Mouse (Mus musculus) G1E (cell line): ENCODE measurements around the gene BC051019. TPM values are rescaled to one million over a fixed set of nuclear protein-coding genes. Genes with fewer than 3 reads are reported as not detected.

ENCODE experiments used
- ATAC-seq: 2 replicates; pipeline ENCODE4 v1.8.0; 2016; ENCODE audit warnings: mild to moderate bottlenecking; ENCODE audit not compliant: insufficient number of reproducible peaks, poor library complexity, low FRiP score, severe bottlenecking; ENCODE audit errors: extremely low read depth
- DNase-seq: peaks from one replicate; pipeline ENCODE4 v3.0.0; 2012; ENCODE audit warnings: low spot score
- H3K27me3 ChIP-seq: 2 replicates; pipeline ENCODE4 v1.6.1; 2012; ENCODE audit warnings: mild to moderate bottlenecking, low read length, inconsistent platforms; ENCODE audit not compliant: insufficient read depth
- H3K36me3 ChIP-seq: replicated peaks from 2 replicates; pipeline ENCODE3; 2012; ENCODE audit warnings: mild to moderate bottlenecking, inconsistent platforms
- H3K4me1 ChIP-seq: 2 replicates; pipeline ENCODE4 v1.6.1; 2012; ENCODE audit warnings: low read depth, low read length, inconsistent platforms, mixed read lengths; ENCODE audit not compliant: insufficient read depth
- H3K4me3 ChIP-seq: 2 replicates; pipeline ENCODE4 v1.5.1; 2012; ENCODE audit warnings: low read depth, mild to moderate bottlenecking, inconsistent platforms, low read length, moderate library complexity, mixed read lengths
- H3K9me3 ChIP-seq: replicated peaks from 2 replicates; pipeline ENCODE4 v1.6.1; 2012; ENCODE audit warnings: inconsistent platforms
- CTCF ChIP-seq: IDR thresholded peaks from 2 replicates; pipeline ENCODE4 v1.5.1; 2012; ENCODE audit warnings: low read depth, low read length, inconsistent platforms, mixed read lengths
- GATA1 ChIP-seq: IDR thresholded peaks from 2 replicates; pipeline ENCODE4 v1.6.1; 2012; ENCODE audit warnings: borderline replicate concordance, low read length, inconsistent platforms, mixed read lengths
- GATA2 ChIP-seq: IDR thresholded peaks from 2 replicates; pipeline ENCODE4 v1.6.1; 2012; ENCODE audit warnings: low read depth, low read length, inconsistent platforms, borderline replicate concordance
- POLR2AphosphoS5 ChIP-seq: IDR thresholded peaks from 2 replicates; pipeline ENCODE4 v1.6.1; 2012; ENCODE audit warnings: low read depth, low read length, inconsistent platforms; ENCODE audit not compliant: insufficient replicate concordance
- TAL1 ChIP-seq: conservative IDR thresholded peaks from 2 replicates; pipeline ENCODE4 v1.6.1; 2012; ENCODE audit warnings: low read depth, low read length, inconsistent platforms, mixed read lengths
- polyA plus RNA-seq: library from polyadenylated mRNA; stranded (reverse); fragments of >175 nt; gene quantifications from 2 replicates; pipeline ENCODE4 v1.2.3, GENCODE M21; 2012
- total RNA-seq, 2 experiments: library from RNA; stranded (forward) in 1 of 2; stranded (reverse) in 1 of 2; fragments of 200-1000 nt in 1 of 2; fragments of >200 nt in 1 of 2; fragmentation: Nextera tagmentation in 1 of 2; gene quantifications; 2 replicates each; pipeline ENCODE4 v1.2.3; 2014 to 2017

Gene BC051019
- total and polyA plus RNA-seq, 3 experiments, result not detected

DNA sequence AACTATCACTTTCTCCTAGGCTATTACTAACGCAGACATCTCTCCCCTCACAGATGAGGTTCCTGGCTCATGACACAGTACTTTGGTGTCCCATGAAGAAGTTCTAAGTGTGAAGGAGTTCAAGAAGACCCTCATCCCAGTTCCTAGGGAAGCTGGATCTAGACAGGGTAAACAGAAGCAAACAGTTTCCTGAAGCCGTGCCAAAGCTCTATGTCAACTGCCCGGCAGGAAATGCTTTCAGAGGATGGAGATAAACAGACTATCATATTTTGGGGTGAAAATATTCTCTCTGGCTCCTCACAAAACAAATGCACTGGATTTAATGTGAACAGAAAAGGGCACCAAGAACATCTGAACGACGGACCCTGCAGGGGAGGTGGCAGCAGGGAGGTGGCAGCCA lies 32.7 kb downstream of the BC051019 start:
- TF ChIP-seq TAL1 (no peak), POLR2AphosphoS5 (no peak)
- no peak overlapping the region for H3K4me3 ChIP-seq
- no peaks in the 10 kb centered on the region for H3K4me1 ChIP-seq
- H3K27me3 ChIP-seq, result peaks cover 43% of the 10 kb centered on the region
- no peak for DNase-seq
- H3K9me3 ChIP-seq, result no peaks in the 10 kb centered on the region
- ATAC-seq, result no peak
- no peaks in the 10 kb centered on the region for H3K36me3 ChIP-seq

DNA sequence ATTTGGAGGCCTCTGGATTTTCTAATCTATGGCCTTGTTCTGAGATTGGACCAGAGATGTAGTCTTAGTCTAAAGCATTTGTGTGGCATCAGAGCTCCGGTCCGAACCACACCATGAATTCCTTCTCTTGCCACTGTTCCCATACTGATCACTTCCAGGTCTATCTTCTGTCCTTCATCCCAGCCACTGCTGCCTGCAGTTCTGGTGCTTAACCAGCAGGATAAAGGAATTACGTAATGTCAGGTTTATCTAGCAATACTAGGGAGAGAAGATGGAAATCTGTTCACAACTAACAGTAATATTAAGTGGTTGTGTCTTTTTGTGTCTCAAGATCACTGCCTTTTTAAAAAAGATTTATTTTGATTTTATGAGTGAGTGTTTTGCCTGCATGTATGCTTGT lies 33.5 kb downstream of the BC051019 start:
- DNase-seq (no peak), ATAC-seq (no peak)
- no peaks in the 10 kb centered on the region for H3K36me3 ChIP-seq
- H3K27me3 ChIP-seq, result peaks cover 44% of the 10 kb centered on the region
- H3K9me3 ChIP-seq, result no peaks in the 10 kb centered on the region
- no peaks in the 10 kb centered on the region for H3K4me1 ChIP-seq
- no peak overlapping the region for H3K4me3 ChIP-seq
- TF ChIP-seq GATA1 (no peak), CTCF (no peak), TAL1 (no peak), GATA2 (no peak), POLR2AphosphoS5 (no peak)

DNA sequence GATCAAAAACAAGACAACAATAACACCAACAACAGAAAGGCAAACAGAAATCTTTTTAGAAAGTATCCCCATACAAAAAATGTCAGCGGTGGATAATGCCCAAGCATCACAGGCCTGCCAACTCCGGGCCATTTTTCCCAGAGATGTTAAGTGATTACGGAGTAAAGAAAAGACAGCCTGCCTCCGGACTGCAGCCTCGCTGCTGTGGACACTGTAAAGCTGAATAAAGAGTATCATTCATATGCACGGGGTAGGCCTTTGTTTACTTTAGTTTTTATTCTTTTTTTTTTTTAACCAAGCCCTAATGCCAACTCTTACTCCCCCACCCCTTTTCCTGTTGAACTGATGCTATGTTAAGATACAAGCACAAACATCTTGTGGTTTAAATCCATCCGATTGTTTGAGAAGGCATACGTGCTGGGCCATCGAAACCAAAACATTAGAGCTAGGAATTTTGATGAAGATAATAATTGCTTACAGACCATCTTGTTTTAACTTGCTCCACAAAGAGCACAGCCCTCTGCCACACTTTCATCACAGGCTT lies 37.0 kb downstream of the BC051019 start:
- DNase-seq, result no peak
- H3K36me3 ChIP-seq, result no peaks in the 10 kb centered on the region
- H3K9me3 ChIP-seq, result no peaks in the 10 kb centered on the region
- H3K27me3 ChIP-seq, result peaks cover 36% of the 10 kb centered on the region
- TF ChIP-seq TAL1, result no peak
- no peak for TF ChIP-seq GATA1
- TF ChIP-seq GATA2, result no peak
- no peak for TF ChIP-seq CTCF
- no peak for ATAC-seq
- no peaks in the 10 kb centered on the region for H3K4me1 ChIP-seq
- no peak overlapping the region for H3K4me3 ChIP-seq

DNA sequence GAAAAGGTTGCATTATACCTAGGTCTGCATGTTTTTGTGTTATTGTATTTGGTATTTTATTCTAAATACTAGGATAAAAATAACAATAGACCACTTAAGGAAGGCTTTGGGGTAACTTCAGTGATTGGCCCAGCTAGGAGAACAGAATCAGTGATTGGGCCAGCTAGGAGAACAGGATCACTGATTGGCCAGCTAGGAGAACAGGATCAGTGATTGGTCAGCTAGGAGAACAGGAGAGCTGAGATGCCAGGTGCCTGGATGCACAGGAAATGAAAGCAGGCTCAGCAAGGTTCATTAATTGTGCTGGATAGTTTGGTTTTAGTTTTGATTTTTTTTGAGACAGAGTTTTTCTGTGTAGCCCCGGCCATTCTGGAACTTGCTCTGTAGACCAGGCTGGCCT lies 42.8 kb downstream of the BC051019 start:
- no peak for ATAC-seq
- no peak overlapping the region for H3K4me3 ChIP-seq
- H3K36me3 ChIP-seq, result no peaks in the 10 kb centered on the region
- DNase-seq, result no peak
- no peaks in the 10 kb centered on the region for H3K4me1 ChIP-seq
- no peaks in the 10 kb centered on the region for H3K9me3 ChIP-seq
- TF ChIP-seq POLR2AphosphoS5 (no peak), TAL1 (no peak), GATA2 (no peak), GATA1 (no peak), CTCF (no peak)
- H3K27me3 ChIP-seq, result peaks cover 11% of the 10 kb centered on the region; the same call in 1 of the 2 replicates

DNA sequence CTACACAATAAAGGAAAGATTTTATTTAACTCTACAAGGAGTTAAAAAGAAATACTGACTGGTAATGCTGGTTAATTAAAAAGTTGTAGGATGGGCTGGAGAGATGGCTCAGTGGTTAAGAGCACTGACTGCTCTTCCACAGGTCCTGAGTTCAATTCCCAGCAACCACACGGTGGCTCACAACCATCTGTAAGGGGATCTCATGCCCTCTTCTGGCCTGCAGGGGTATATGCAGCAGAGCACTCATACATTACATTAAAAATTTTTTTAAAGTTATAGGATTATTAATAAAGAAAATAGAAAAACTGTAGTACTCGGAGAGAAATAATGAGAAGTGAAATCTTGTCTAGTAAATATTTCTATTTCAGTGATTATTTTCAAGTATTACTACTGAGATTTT lies 43.4 kb downstream of the BC051019 start:
- no peak for TF ChIP-seq GATA1
- no peak for TF ChIP-seq POLR2AphosphoS5
- no peak for TF ChIP-seq CTCF
- no peak for TF ChIP-seq GATA2
- TF ChIP-seq TAL1, result no peak
- no peaks in the 10 kb centered on the region for H3K4me1 ChIP-seq
- no peaks in the 10 kb centered on the region for H3K9me3 ChIP-seq
- peaks cover 8% of the 10 kb centered on the region; the same call in 1 of the 2 replicates for H3K27me3 ChIP-seq
- H3K36me3 ChIP-seq, result no peaks in the 10 kb centered on the region
- H3K4me3 ChIP-seq, result no peak overlapping the region
- ATAC-seq (no peak), DNase-seq (no peak)

DNA sequence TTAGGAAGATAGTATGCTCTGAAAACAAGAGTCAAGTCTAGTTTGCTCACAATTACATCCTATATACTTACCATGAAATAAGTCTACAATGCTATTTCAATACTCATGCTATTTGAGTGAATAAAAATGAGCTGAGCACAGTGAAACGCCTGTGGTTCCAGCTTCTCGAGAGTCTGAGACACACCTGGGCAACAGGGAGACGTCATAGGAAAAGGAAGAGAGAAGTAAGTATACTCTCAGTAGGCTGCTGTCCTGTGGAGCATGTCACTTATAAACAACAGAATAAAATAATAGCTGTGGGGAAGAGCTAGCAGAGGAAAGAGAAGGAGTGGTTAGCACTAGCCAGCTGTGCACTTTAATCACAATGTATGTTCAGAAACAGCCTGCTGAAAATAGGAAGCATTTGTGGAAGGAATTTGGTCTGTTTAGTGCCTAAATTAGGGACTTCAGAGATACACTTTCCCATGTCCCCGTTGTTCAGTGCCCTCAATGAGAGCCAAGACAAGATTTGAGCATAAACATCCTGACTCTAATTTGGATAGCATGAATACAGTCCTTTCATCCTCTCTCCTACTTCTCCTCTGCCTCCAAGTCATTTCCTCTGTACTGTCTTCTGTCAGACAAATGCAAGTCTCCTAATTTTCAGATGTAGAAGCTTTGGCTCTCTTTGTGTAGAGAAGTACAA lies 48.6 kb downstream of the BC051019 start:
- Histone ChIP-seq H3K9me3 (no peaks in the 10 kb centered on the region), H3K36me3 (no peaks in the 10 kb centered on the region), H3K4me3 (no peak overlapping the region), H3K4me1 (no peaks in the 10 kb centered on the region), H3K27me3 (peaks cover 28% of the 10 kb centered on the region)
- DNase-seq (no peak), ATAC-seq (no peak)
- TF ChIP-seq POLR2AphosphoS5 (no peak), CTCF (no peak), TAL1 (no peak), GATA2 (no peak), GATA1 (no peak)
